10 mouse cellular contexts compared by ENCODE assay signal in genomic region chr11:119936456-119936855, GRCm38 (mm10). TPM values are rescaled to one million over a fixed set of nuclear protein-coding genes. Genes with fewer than 3 reads are reported as not detected.
DNase-seq lines count a peak whose midpoint lies in the region; ATAC-seq and TF ChIP-seq lines count a peak whose summit lies in the region.
"Had no signal": no experiment of that assay in that cellular context is flagged by ENCODE, and none has a peak within 500 bp of the region (broad histone marks: within the 10 kb centered on the region; RNA-seq: fewer than 3 reads in every experiment).

No protein-coding gene starts in this region.

- H3K27me3 ChIP-seq in liver, embryonic 12.5 days (replicated peaks): peaks cover 49% of the 10 kb centered on the region
- peaks cover 3% of the 10 kb centered on the region; the same call in 1 of the 2 replicates for H3K27me3 ChIP-seq in embryonic facial prominence, embryonic 12.5 days
- no peaks in the 10 kb centered on the region for H3K27me3 ChIP-seq in forebrain, embryonic 15.5 days
- peaks cover 5% of the 10 kb centered on the region for H3K27me3 ChIP-seq in liver, postnatal 0 days (ENCODE audit: insufficient read depth, low read length)

- intact Hi-C loops in heart, postnatal 36 days (cut with DNase I): no loop called here

- H3K36me3 ChIP-seq in liver, embryonic 12.5 days: no peaks in the 10 kb centered on the region
- no peaks in the 10 kb centered on the region for H3K36me3 ChIP-seq in embryonic facial prominence, embryonic 12.5 days
- H3K36me3 ChIP-seq in forebrain, embryonic 15.5 days: no peaks in the 10 kb centered on the region
- H3K36me3 ChIP-seq in liver, postnatal 0 days (replicated peaks; ENCODE audit: insufficient read depth, low read length): no peaks in the 10 kb centered on the region

- peaks cover 59% of the 10 kb centered on the region for H3K4me1 ChIP-seq in liver, embryonic 12.5 days
- H3K4me1 ChIP-seq in embryonic facial prominence, embryonic 12.5 days: peaks cover 59% of the 10 kb centered on the region
- peaks cover 65% of the 10 kb centered on the region for H3K4me1 ChIP-seq in forebrain, embryonic 15.5 days
- peaks cover 46% of the 10 kb centered on the region for H3K4me1 ChIP-seq in liver, postnatal 0 days (ENCODE audit: insufficient read depth)

- no peak overlapping the region; the same call in 1 of the 2 replicates for H3K9ac ChIP-seq in liver, embryonic 12.5 days
- H3K9ac ChIP-seq in embryonic facial prominence, embryonic 12.5 days: no peak overlapping the region
- H3K9ac ChIP-seq in forebrain, embryonic 15.5 days (replicated peaks): no peak overlapping the region
- H3K9ac ChIP-seq in liver, postnatal 0 days (replicated peaks): no peak overlapping the region

- H3K4me2 ChIP-seq in liver, embryonic 12.5 days: no peak overlapping the region
- H3K4me2 ChIP-seq in embryonic facial prominence, embryonic 12.5 days (replicated peaks): 0 out of 2 replicates have a peak overlapping the region, but pooled peaks have one; percentile 1
- H3K4me2 ChIP-seq in forebrain, embryonic 15.5 days (replicated peaks): peak overlapping the region; percentile 23
- no peak overlapping the region for H3K4me2 ChIP-seq in liver, postnatal 0 days (ENCODE audit: low read depth, low read length)

- 0 out of 2 replicates have a peak overlapping the region, but pooled peaks have one; percentile 22 for H3K27ac ChIP-seq in liver, embryonic 12.5 days
- H3K27ac ChIP-seq in embryonic facial prominence, embryonic 12.5 days: peak overlapping the region; percentile 25
- H3K27ac ChIP-seq in forebrain, embryonic 15.5 days (replicated peaks): peak overlapping the region; percentile 93
- H3K27ac ChIP-seq in liver, postnatal 0 days (ENCODE audit: low read depth): 0 out of 2 replicates have a peak overlapping the region, but pooled peaks have one; percentile 29
- H3K27ac ChIP-seq: heart, adult 2 months; macrophage had no signal

- H3K4me3 ChIP-seq in liver, embryonic 12.5 days: no peak overlapping the region
- no peak overlapping the region for H3K4me3 ChIP-seq in embryonic facial prominence, embryonic 12.5 days
- no peak overlapping the region for H3K4me3 ChIP-seq in forebrain, embryonic 15.5 days
- no peak overlapping the region for H3K4me3 ChIP-seq in liver, postnatal 0 days (ENCODE audit: low read depth, low read length)
- H3K4me3 ChIP-seq: heart, adult 2 months had no signal

- no peak for TF ChIP-seq CTCF in liver, postnatal 0 days (IDR thresholded peaks at IDR 0.05; ENCODE audit: low read depth)

- no peak for DNase-seq in liver
- no peak for DNase-seq in liver, postnatal 0 days
- DNase-seq in heart, postnatal 36 days: no peak
- DNase-seq in spleen, postnatal 4 days (ENCODE audit: low spot score in 2 of 2): no peak
- DNase-seq: heart, adult 2 months; thymus, adult 18-20 months had no signal

- TF ChIP-seq EP300 in liver, postnatal 0 days (IDR thresholded peaks at IDR 0.05; ENCODE audit: low read depth): no peak

- WGBS in liver, embryonic 12.5 days (ENCODE audit: insufficient replicate concordance): 63% methylated on average over 2 of the region's 2 CpGs
- 64% methylated on average over 2 of the region's 2 CpGs for WGBS in embryonic facial prominence, embryonic 12.5 days
- 79% methylated on average over 2 of the region's 2 CpGs for WGBS in forebrain, embryonic 15.5 days
- WGBS in liver, postnatal 0 days (ENCODE audit: insufficient replicate concordance): 57% methylated on average over 2 of the region's 2 CpGs

- H3K9me3 ChIP-seq in liver, embryonic 12.5 days (replicated peaks): no peaks in the 10 kb centered on the region
- H3K9me3 ChIP-seq in embryonic facial prominence, embryonic 12.5 days: no peaks in the 10 kb centered on the region
- no peaks in the 10 kb centered on the region for H3K9me3 ChIP-seq in forebrain, embryonic 15.5 days
- no peaks in the 10 kb centered on the region for H3K9me3 ChIP-seq in liver, postnatal 0 days (ENCODE audit: low read length)

- no peak for ATAC-seq in liver, embryonic 12.5 days
- no peak for ATAC-seq in embryonic facial prominence, embryonic 12.5 days (ENCODE audit: insufficient number of reproducible peaks, insufficient read depth, low FRiP score, low TSS enrichment)
- no peak for ATAC-seq in forebrain, embryonic 15.5 days (replicated peaks)
- peak; percentile 31; the same call in 1 of the 2 replicates for ATAC-seq in liver, postnatal 0 days

RNA-seq across cellular contexts. Expression of gene Baiap2, which starts 6.1 kb away (rescaled TPM):
- polyA plus RNA-seq in liver, embryonic 12.5 days (2016; fragmentation: Nextera tagmentation; extraction: Ambion mirVana): 6.2 and 7.0 TPM in 2 replicates
- 14.2 and 15.3 TPM in 2 replicates for polyA plus RNA-seq in embryonic facial prominence, embryonic 12.5 days (2016; fragmentation: Nextera tagmentation; extraction: Ambion mirVana)
- polyA plus RNA-seq in forebrain, embryonic 15.5 days (2015; fragmentation: Nextera tagmentation; extraction: Ambion mirVana): 28.1 and 34.0 TPM in 2 replicates
- 20.8 and 21.3 TPM in 2 replicates for polyA plus RNA-seq in liver, postnatal 0 days (2015; fragmentation: Nextera tagmentation; extraction: Ambion mirVana)
- 10 to 100 TPM in 1 of 2 experiments, 1 to 10 TPM in 1; 4.4 to 12.0 TPM for total RNA-seq in heart, postnatal 36 days (2021)

RNA-seq across cellular contexts. Expression of gene Chmp6, which starts 23.2 kb away (rescaled TPM):
- polyA plus RNA-seq in liver, embryonic 12.5 days (2016; fragmentation: Nextera tagmentation; extraction: Ambion mirVana): 45.9 and 48.6 TPM in 2 replicates
- polyA plus RNA-seq in embryonic facial prominence, embryonic 12.5 days (2016; fragmentation: Nextera tagmentation; extraction: Ambion mirVana): 109 and 110 TPM in 2 replicates
- 94.2 and 95.7 TPM in 2 replicates for polyA plus RNA-seq in forebrain, embryonic 15.5 days (2015; fragmentation: Nextera tagmentation; extraction: Ambion mirVana)
- polyA plus RNA-seq in liver, postnatal 0 days (2015; fragmentation: Nextera tagmentation; extraction: Ambion mirVana): 28.0 and 30.5 TPM in 2 replicates
- 10 to 100 TPM; 27.9 TPM for total RNA-seq in heart, postnatal 36 days (2021)

Comparison
In these comparisons a context has a peak if more than half of its experiments do, and no peak if none do; other contexts are left out.
1. H3K27ac ChIP-seq: peak in every context shown above with its lines; median percentile 93 in forebrain, embryonic 15.5 days; 29 in liver, postnatal 0 days; 25 in embryonic facial prominence, embryonic 12.5 days; 22 in liver, embryonic 12.5 days.
2. H3K4me2 ChIP-seq: peak in embryonic facial prominence, embryonic 12.5 days (single experiment) and forebrain, embryonic 15.5 days (single experiment); none in liver, embryonic 12.5 days (single experiment) and liver, postnatal 0 days (single experiment).